Mouse (Mus musculus) bone marrow macrophage, adult 2 months (primary cell): ENCODE data around the gene Nxph3. TPM values are rescaled to one million over a fixed set of nuclear protein-coding genes. Genes with fewer than 3 reads are reported as not detected.

Experiments used
- H3K27ac ChIP-seq: 2 replicates; pipeline ENCODE4 v1.5.1; 2012; ENCODE audit warnings: low read depth, low read length; ENCODE audit not compliant: insufficient read depth
- H3K4me1 ChIP-seq: 2 replicates; pipeline ENCODE4 v1.6.1; 2012; ENCODE audit warnings: low read length; ENCODE audit not compliant: control insufficient read depth, insufficient read depth
- H3K4me3 ChIP-seq: 2 replicates; pipeline ENCODE4 v1.5.1; 2012; ENCODE audit warnings: mild to moderate bottlenecking, low read length, moderate library complexity; ENCODE audit not compliant: insufficient read depth
- CTCF ChIP-seq: IDR thresholded peaks from 2 replicates; pipeline ENCODE4 v1.5.1; 2012; ENCODE audit warnings: low read depth, mild to moderate bottlenecking, low read length, moderate library complexity
- POLR2A ChIP-seq: IDR thresholded peaks from 2 replicates; pipeline ENCODE4 v1.6.1; 2012; ENCODE audit warnings: mild to moderate bottlenecking, low read depth, low read length, borderline replicate concordance
- polyA plus RNA-seq: library from polyadenylated mRNA; stranded (reverse); fragments of >200 nt; gene quantifications from 2 replicates; pipeline ENCODE4 v1.2.4, GENCODE M21; 2012; ENCODE audit not compliant: missing spikeins, insufficient read depth, insufficient read length

The Nxph3 gene
- polyA plus RNA-seq, 1 experiment: not detected

DNA sequence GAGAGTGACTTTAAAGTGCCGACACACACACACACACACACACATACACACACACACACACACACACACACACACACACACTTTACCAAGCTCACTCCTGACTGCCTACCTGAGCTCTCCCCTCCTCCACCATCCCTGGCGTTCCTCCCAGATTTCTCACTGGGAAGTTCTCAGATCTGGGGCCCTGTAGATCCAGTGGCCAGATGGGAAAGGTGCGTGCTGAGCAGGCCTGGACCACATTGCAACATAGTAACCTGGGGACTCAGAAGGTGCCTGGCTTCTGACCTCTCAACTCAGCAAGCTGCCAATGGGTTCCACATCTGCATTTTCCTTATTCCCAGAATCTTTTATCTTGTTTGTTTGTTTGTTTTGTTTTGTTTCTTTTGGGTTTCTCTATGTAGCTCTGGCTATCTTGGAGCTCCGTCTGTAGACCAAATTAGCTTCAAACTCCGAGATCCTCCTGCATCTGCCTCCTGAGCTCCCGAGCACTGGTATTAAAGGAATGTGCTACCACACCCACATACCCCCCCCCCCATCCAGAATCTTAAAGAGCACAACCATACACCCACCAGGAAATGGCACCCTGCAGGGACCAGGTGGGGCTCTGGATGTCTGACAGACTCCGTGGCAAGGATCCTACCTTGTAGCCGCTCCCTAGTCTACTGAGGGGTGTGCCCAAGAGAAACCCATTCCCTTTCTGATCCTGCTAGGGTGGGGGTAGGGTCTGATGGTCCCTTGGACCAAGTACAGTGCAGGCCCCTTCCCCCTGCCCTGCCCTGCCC lies 30.4 kb upstream of the Nxph3 start:
- Histone ChIP-seq H3K27ac (no peak overlapping the region), H3K4me1 (no peaks in the 10 kb centered on the region), H3K4me3 (no peak overlapping the region)
- TF ChIP-seq CTCF (no peak), POLR2A (no peak)

GRCm38 (mm10) chr11:95540637-95541385 lies 26.4 kb upstream of the Nxph3 start:
- H3K4me3 ChIP-seq: no peak overlapping the region
- H3K27ac ChIP-seq: no peak overlapping the region
- H3K4me1 ChIP-seq: no peaks in the 10 kb centered on the region
- TF ChIP-seq POLR2A: no peak
- no peak for TF ChIP-seq CTCF

DNA sequence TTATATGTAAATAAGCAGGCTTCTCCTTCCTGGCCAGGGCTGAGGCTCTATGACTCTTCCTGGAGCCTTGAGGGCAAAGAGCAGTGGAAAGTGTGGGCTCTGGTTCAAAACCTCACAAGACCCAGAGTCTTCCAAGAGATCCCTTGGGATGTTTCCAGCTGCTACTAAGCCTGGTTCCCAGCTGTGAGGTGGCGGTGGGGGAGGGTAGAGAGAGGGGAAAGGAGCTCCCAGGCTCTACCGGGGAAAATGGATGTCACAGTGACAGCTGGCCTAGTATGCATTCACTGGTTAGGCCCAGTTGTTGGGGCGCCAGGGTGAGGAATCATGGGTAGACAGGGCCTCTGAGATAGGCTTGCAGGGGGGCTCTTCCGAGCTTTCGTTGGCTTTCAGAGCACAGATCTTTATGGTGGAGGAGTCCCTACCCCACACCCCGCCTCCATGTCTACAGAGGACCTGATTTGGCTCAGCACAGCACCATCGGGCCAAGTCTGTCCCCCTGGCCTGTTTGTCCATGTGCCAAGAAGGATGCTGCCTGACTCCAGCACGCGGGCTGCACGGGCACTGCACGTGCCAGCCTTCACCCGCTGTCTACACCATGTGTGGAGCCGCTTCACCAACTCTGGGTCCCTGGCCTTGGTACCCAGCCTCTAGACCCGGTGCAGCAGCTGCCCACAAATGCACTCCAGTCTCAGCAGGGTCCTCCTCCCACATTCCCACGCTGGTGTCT lies 24.2 kb upstream of the Nxph3 start:
- Histone ChIP-seq H3K4me1 (no peaks in the 10 kb centered on the region), H3K27ac (no peak overlapping the region), H3K4me3 (no peak overlapping the region)
- no peak for TF ChIP-seq CTCF
- no peak for TF ChIP-seq POLR2A

GRCm38 (mm10) chr11:95533484-95534160 lies 19.3 kb upstream of the Nxph3 start:
- TF ChIP-seq CTCF: peak; percentile 96
- no peak for TF ChIP-seq POLR2A

GRCm38 (mm10) chr11:95532353-95533072 lies 18.1 kb upstream of the Nxph3 start:
- no peak for TF ChIP-seq POLR2A
- no peak for TF ChIP-seq CTCF
- no peaks in the 10 kb centered on the region for H3K4me1 ChIP-seq

More at GRCm38 (mm10) chr11:95533484-95534160, 19.3 kb upstream of the Nxph3 start:
- H3K4me3 ChIP-seq: no peak overlapping the region
- no peak overlapping the region for H3K27ac ChIP-seq
- no peaks in the 10 kb centered on the region for H3K4me1 ChIP-seq

DNA sequence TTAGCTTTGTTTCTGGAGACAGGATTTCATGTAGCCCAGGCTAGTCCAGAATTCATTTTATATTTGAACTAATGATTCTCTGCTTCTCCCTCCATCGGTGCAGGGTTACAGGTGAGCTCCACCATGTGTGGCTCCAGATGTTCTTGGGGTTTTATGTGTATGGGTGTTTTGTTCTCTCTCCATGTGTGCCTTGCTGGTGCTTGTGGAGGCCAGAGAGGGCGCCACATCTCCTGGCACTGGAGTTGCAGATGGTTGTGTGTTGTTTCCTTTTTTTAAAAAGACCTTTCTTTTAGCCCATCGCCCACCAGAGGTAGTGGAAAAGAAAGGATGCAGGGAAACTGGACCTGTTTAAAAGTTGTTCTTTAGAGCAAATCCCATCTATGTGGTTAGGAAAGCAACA lies 13.9 kb upstream of the Nxph3 start:
- TF ChIP-seq CTCF (no peak), POLR2A (no peak)
- no peak overlapping the region for H3K27ac ChIP-seq
- H3K4me3 ChIP-seq: no peak overlapping the region
- H3K4me1 ChIP-seq: no peaks in the 10 kb centered on the region

More at GRCm38 (mm10) chr11:95532353-95533072, 18.1 kb upstream of the Nxph3 start:
- H3K4me3 ChIP-seq: no peak overlapping the region
- no peak overlapping the region for H3K27ac ChIP-seq

GRCm38 (mm10) chr11:95527307-95527706 lies 12.9 kb upstream of the Nxph3 start:
- H3K4me1 ChIP-seq: no peaks in the 10 kb centered on the region
- H3K27ac ChIP-seq: no peak overlapping the region
- H3K4me3 ChIP-seq: no peak overlapping the region
- TF ChIP-seq POLR2A (no peak), CTCF (no peak)

- no peak overlapping the region for H3K27ac ChIP-seq
- peaks cover 2% of the 10 kb centered on the region; the same call in 1 of the 2 replicates for H3K4me1 ChIP-seq
- H3K4me3 ChIP-seq: peak overlapping the region; percentile 22
- TF ChIP-seq POLR2A (no peak), CTCF (peak; percentile 79)
Measured at GRCm38 (mm10) chr11:95521563-95521962, 7.2 kb upstream of the Nxph3 start.
